Mouse (Mus musculus): ENCODE results near the gene Pde4c.
A peak's percentile ranks its signal among the peaks of the same experiment; 100 is the strongest.

Gene Pde4c

DNA sequence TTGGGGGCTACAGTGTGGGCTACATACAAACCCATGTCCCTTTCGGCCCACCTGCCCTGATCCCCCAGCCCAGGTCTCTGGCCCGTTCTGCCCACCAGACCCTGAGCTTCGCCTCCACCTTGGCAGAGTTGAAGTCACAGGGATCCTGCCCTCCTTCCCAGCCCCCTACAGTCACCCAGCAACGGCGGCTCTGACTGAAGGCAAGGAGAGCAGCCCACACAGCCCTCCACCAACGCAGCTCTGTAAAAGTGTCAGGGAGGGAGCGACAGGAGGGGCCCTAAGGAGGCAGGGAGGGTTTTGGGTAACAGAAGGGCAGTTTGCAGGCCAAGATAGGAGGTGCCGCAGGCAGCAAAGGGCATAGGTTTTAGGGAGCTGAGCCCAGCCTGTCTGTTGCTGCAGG lies 67.3 kb downstream of the Pde4c start:
- no peak for DNase-seq (ENCODE audit: low spot score)

DNA sequence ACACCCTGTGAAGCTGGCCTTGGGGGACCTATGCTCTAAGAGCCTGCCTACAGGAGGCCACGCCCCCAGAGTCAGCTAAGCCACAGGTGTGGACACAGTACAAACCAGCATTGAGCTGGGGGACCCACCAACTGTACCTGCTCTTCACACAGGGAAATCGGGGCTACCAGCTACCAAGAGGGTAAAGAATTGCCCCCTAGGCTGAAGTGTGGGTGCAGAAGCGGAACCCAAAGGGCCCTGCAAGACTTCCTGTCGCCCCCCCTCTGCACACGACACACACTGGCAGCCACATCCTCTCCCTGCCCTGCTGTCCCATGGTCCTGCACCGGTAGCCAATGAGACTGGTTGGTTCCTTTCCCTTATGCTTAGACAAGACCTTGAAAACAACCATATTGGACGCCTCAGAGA lies 67.8 kb downstream of the Pde4c start:
- no peak for DNase-seq (ENCODE audit: low spot score)

DNA sequence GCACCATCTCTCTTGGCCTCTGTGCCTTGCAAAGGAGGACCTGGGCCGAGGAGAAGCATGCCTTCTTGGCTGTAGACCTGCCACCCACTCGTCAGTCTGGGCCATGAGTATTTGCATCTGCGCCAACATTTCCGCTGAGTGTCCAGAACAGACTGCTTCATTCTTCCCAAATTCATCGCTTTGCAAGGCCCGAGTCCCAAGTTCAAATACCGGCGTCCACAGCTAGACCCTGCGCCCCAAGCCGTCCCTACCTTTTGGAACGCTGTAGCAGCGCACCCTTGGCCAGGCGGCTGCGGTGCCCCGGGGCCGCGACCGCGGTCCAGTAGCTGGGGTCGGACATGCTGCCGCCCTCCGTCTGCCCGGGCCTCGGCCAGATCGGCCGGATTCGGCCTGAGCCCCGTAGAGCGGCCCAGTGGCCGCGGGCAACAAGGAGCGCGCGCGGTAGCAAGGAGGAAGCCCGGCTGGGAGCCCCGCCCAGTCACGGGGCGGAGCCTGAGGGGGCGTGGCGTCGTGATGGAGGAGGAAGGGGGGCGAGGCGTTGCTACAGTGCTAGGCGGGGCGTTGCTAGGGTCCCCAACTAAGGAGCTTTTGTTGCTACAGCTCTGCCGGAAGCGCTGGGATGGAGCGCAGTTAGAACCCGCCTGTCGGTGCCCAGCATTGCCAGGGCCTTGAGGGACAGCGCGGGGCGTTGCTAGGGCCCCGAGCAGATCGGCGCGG lies 68.6 kb downstream of the Pde4c start:
- DNase-seq (ENCODE audit: low spot score): peak; percentile 96

DNA sequence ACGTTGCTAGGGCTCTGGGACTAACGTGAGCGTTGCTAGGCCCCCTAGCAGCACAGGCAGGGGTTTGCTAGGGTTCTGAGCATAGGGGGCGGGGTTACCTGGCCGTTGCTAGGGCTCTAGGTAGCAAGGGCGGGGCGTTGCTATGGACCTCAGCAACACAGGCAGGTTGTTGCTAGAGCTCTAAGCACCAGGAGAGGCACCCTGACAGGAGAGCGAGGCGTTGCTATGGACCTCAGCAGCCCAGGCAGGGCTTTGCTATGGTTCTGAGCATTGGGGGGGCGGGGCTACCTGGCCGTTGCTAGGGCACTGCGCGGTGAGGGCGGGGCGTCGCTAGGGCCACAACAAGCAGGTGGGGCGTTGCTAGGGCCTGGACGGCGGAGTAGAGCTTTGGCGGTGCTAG lies 69.2 kb downstream of the Pde4c start:
- DNase-seq (ENCODE audit: low spot score): no peak

DNA sequence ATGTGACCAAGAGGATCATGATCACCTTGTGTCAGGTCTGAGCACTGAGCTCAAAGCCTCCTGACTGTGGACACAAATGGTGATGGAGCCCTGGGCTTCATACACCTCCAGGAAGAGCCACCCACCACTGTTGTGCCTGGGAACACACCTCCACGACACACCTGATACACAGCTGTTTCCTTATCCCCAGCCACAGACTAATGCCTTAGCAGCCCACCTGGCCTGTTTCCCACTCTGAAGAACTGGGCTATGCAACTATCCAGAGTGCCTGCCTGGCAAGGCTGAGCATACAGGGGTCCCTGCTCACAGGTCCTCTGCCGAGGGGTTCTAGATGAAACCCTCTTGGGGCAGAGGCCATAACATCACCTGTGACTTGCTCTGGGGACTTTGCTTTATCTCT lies 70.7 kb downstream of the Pde4c start:
- DNase-seq (ENCODE audit: low spot score): no peak

DNA sequence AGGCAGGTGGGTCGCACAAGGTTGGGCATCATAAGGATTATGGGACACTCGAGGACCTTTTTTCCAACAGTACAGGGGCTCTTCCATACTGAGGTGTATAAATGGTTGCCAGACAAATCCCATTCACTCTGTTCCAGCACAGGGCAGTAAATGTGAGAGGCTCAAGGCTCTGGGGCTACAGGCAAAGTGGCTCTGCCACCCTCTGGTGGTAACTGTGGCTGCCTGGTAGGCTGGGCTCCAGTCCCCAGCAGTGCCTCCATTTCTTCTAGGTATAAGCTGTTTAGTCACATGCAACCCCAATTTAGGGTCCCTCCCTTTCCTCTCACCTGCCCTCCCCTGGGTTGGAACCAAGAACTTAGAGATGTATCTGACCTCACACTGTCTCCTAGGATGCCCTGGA lies 71.8 kb downstream of the Pde4c start:
- DNase-seq (ENCODE audit: low spot score): no peak

DNA sequence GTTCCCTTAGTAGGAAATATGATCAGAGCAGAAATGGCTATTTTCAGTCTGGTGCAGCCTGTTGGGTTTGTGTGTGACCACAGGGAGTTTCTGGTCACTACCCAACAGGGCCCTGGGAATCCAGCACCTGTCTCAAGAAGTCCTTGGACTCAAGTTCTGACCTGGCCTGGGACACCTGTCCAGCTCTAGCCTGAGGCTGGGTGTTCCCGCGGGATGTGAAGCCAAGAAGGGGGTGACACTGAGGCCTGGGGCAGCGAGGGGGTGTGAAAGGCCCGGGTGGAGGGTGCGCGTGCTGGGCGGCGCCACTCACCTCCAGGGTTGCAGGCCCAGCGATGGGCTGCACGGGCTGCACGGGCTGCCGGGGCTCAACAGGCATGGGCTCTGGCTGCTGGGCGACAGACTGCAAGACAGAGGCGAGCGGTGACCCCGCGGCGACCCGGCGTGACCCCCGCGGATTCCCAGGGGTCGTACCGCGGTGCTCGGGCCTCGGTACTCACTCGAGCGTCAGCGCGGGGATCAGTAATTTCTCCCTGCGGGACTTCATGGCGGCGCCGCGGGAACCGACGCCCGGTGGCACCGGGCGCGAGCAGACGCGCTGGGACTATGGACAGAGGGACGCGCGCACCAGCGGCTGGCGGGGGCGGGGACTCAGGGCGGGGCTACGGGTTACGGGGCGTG lies 73.0 kb downstream of the Pde4c start:
- DNase-seq (ENCODE audit: low spot score): no peak

DNA sequence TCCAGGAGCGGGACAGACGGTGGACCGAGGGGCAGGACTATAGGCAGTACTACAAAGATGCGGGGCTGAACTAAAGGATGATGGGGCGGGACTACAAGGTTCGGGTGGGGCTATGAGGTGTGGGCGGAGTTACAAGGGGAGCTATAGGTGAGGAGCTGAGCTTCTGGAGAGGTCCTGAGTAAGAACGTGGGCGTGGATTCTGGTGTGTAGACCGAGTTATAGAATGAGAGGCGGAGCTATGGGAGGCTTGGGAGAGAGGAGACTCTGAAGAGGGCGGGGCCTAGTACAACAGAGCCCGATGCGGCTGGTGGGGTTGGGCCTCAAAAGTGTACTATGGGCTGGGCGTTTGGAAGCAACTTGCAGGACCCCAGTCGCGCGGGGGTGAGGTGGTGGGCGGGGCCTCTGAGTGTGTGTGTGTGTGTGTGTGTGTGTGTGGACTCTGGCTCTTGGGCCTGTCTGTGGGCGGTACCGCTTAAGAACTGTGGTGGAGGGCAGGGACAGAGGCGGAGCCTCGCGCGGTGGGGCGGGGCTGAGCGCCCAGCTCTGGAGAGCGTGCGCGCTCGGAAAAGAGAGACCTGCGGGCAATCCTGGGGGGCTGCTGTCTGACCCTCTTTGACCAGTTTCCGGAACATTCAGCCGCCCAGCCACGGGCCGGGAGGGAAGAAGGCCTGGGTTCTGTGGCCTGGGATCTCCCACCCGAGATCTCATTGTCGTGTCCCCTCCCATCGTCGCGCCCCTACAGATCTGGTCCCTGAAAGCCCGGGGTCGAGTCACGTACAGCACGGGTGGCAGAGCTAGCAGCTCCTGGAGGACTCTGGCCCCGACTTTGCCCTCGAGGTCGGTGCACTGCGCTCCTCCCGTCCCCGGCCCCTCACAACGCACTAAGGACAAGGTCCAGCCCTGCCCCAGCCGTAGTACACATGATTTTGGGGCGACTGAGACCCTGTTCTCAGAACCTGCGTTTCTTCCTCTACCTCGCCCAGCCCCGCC lies 73.9 kb downstream of the Pde4c start:
- peak; percentile 89 for DNase-seq (ENCODE audit: low spot score)

DNA sequence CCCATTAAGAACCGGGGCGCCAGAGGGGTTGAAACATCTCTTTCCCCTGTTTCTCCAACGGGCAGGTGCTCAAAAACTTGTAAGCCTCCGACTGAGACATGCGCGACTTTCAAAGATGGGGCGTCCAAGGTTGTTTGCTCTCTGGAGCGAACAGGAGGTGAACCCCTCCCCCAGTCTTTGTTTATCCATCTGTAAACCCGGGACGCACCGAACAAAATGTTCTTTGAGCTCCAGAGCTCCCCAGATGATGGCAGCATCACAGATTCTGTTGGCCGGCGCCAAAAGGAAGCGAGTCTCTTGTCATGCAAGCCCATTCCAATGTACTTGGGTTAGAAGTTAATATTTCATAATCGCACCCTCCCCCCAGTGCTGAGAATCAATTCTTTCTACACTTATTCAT lies 74.8 kb downstream of the Pde4c start:
- no peak for DNase-seq (ENCODE audit: low spot score)

DNA sequence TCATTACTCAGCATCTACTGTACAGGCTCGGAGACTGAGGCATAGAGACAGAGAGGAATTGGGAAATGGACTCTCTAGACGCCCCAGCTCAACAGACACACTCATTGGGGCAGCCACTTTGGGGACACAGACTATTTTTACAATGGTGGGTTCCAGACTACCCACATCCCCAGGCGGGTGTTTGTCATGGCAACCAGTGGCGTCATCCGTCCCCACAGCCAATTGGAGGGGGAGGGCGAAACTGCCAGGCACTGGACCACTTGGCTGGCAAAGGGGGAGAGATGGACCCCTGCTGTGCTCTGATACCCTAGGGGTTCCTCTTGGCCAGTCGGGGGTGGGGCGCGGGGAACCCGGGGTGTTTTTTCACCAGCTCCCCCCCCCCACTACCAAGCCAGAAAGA lies 77.1 kb downstream of the Pde4c start:
- no peak for DNase-seq (ENCODE audit: low spot score)
